Mouse (Mus musculus): ENCODE measurements around the gene Irx1. TPM values are rescaled to one million over a fixed set of nuclear protein-coding genes. Genes with fewer than 3 reads are reported as not detected.

Irx1 gene
- total RNA-seq, 2 experiments from 2014 or later, result not detected

GRCm38 (mm10) chr13:71951966-71952365 is 11.6 kb downstream of the Irx1 start:
- intact Hi-C loops (cut with DNase I), result no loop called here
- DNase-seq, result no peak

GRCm38 (mm10) chr13:71949859-71950258 is 13.7 kb downstream of the Irx1 start:
- DNase-seq, result no peak
- intact Hi-C loops (cut with DNase I), result loop anchor here (10.0 kb wide), 1 partner anchor 495 kb away; no protein-coding TSS in a partner anchor

- no peak for DNase-seq
- intact Hi-C loops (cut with DNase I), result no loop called here
Measured at GRCm38 (mm10) chr13:71910361-71910760, 53.2 kb downstream of the Irx1 start.
